8 mouse cellular contexts compared by ENCODE assay signal in genomic region chr17:71002081-71002743, GRCm38 (mm10). TPM values are rescaled to one million over a fixed set of nuclear protein-coding genes. Genes with fewer than 3 reads are reported as not detected.
DNase-seq lines count a peak whose midpoint lies in the region; ATAC-seq lines count a peak whose summit lies in the region.

Gene Myom1, plus strand, starts transcription at chr17:71002633.

- peak; percentile 97 for ATAC-seq in hindbrain, embryonic 12.5 days (ENCODE audit: low FRiP score)

- H3K4me3 ChIP-seq in hindbrain, embryonic 12.5 days = peak within 1 kb of the TSS; percentile 91

- under 1% methylated on average over 52 of the region's 65 CpGs for WGBS in hindbrain, embryonic 12.5 days

- H3K4me1 ChIP-seq in hindbrain, embryonic 12.5 days = peaks cover 17% of the 10 kb centered on the region

- peak within 1 kb of the TSS; percentile 91 for H3K9ac ChIP-seq in hindbrain, embryonic 12.5 days

- H3K27me3 ChIP-seq in hindbrain, embryonic 12.5 days = no peaks in the 10 kb centered on the region

- no peaks in the 10 kb centered on the region for H3K9me3 ChIP-seq in hindbrain, embryonic 12.5 days (replicated peaks)

- no peaks in the 10 kb centered on the region for H3K36me3 ChIP-seq in hindbrain, embryonic 12.5 days

- H3K4me2 ChIP-seq in hindbrain, embryonic 12.5 days (replicated peaks) = peak within 1 kb of the TSS; percentile 79

- peak; percentile 100 for DNase-seq in NIH3T3 (ENCODE audit: low read depth)
- peak; percentile 99 for DNase-seq in cerebellum, postnatal 10 days
- DNase-seq in frontal cortex, postnatal 10 days (ENCODE audit: low spot score in 2 of 2) = peak; percentile 97
- peak; percentile 94 to 97 for DNase-seq in layer of hippocampus, postnatal 14 days (ENCODE audit: low spot score in 2 of 2)
- peak; percentile 99 for DNase-seq in lung, postnatal 14 days
- DNase-seq in retina, adult 2 months (ENCODE audit: low read depth, low spot score) = peak; percentile 91
- peak; percentile 98 to 99 for DNase-seq in thymus, postnatal 36 days

- peak within 1 kb of the TSS; percentile 95 for H3K27ac ChIP-seq in hindbrain, embryonic 12.5 days

RNA-seq across cellular contexts. Expression of gene Myom1, which starts in this region (rescaled TPM):
- polyA plus RNA-seq in hindbrain, embryonic 12.5 days (2016; fragmentation: Nextera tagmentation; extraction: Ambion mirVana) = 1.9 and 5.0 TPM in 2 replicates
- total RNA-seq in layer of hippocampus, postnatal 14 days (2021) = 1 to 10 TPM; 2.9 to 4.5 TPM

Comparison
In these comparisons a context has a peak if more than half of its experiments do, and no peak if none do; other contexts are left out.
1. Peak in every context shown above with its lines: DNase-seq, ATAC-seq, H3K4me3 ChIP-seq and H3K27ac ChIP-seq.